Mouse (Mus musculus) c-Kit-positive CD71-positive TER-119-negative erythroid progenitor cells, embryonic 14.5 days (primary cell): ENCODE measurements at regions not wholly inside any gene's neighbourhood (a gene's known extent, or its start where the extent isn't known, plus 50 kb on each side); places are given as distances from the start of the nearest gene placed in this dataset.
A peak's percentile ranks its signal among the peaks of the same experiment; 100 is the strongest.

Experiments used
- DNase-seq: peaks from one replicate; pipeline ENCODE4 v3.0.0-alpha.2; 2013; ENCODE audit warnings: low read depth

DNA sequence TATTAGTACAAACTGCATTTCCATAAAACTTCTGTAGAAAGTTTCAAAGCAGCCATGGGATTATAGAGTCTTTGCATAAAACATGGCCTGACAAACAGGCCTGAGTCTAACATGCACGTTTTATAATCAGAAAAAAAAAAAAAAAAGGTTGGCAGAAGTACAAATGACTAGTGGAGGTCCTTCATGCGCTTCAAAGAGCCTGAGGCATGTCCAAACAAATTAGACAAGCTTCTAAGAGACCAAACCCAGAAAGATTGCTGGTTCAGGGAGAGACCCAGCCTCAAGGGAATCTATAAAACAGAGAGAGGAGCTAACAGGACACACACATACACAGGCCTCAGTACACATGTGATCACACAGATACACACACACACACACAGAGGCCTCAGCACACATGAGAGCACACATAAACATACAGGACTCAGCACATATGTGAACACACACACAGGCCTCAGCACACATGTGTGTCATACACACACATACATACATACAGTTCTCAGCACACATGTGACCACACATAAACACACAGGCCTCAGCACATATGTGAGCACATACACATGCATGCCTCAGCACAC lies 57.0 kb upstream of the Gnaq start:
- DNase-seq: no peak

GRCm38 (mm10) chr19:16075026-16075425 lies 57.6 kb upstream of the Gnaq start:
- no peak for DNase-seq

GRCm38 (mm10) chr19:16067314-16067713 lies 65.3 kb upstream of the Gnaq start:
- no peak for DNase-seq

DNA sequence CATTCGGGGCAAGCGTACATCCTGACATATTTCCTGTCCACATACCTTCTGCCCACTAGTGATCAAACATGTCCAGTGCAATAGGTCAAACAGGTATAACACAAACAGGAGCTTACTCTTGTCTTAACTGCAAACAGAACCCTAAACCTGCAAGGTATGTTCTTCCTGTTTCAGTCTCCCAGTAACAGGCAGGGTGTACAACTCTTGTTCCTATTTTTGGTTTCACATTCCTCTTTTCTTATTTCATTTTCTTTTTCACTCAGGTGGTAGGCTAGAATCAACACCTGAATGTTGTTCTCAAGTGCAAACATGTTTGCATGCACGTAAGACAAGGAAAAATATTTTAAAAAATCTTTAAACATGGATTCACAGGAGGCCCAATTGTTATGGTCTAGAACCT lies 67.7 kb upstream of the Gnaq start:
- no peak for DNase-seq

DNA sequence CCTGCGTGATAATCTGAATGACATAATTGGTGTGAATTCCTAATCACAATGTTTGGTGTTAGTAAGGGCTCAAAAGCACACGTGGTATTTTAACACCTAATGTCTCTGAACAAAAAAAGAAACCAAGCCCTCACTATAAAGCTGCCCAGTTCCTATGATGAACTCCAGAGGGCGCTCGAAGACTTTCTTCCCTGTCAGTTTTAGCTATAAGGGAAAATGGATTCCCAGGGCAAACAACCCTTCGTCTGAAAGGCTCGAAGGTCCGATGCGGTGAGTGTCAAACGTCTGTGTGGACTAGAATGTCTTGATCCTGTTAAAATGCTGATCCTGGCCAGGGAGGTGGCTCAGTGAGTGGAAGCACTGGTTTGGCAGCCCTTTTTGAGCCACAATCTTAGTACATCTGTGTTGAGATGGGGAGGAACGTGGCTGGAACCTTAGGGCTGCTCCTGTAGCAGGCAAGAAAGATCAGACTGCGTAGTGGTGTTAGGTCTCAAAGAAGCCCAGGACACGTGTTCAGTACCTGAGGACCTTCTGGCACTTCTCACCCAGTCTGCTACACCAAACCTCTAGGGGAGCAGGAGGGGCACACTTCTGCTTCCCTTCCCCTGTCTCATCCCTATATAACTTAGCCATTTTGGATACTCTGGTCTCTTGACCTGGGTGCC lies 68.6 kb upstream of the Gnaq start:
- peak; percentile 60 for DNase-seq

DNA sequence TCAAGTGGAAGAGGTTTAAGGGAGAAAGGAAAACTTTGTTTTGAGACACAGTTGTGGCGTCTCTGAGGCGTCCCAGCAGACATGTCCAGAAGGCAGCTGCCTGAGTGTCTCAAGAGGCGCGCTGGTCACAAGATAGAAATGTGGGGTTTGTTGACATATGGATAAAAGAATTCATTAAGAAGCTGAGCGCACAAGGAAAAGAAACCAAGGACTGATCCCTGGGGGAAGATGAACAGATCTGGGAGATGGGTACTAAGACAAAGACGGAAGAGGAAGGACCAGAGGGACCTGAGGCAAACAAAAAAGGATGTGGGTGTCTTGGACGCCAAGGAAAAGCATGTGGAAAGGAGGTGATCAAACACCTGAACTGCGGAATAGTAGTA lies 69.1 kb upstream of the Gnaq start:
- DNase-seq: no peak

DNA sequence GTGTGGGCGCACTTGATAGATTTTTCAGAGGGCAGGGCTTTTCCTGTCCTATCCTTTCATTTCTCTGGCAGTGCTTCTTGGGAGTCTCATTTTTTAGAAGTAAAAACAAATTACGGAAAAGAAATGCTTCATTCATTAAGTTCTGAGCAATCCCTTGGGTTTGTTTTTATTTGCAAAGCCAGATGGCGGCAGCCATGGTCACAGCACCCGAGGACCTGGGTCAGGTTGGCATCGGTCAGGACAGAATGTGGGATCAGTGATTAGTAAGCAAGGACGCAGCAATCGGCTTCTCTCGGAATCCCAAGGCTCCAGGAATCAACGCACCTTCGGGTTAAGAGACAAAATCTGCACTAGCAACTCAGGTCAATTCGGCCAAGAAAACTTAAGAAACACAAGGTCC lies 70.8 kb upstream of the Gnaq start:
- DNase-seq: no peak

DNA sequence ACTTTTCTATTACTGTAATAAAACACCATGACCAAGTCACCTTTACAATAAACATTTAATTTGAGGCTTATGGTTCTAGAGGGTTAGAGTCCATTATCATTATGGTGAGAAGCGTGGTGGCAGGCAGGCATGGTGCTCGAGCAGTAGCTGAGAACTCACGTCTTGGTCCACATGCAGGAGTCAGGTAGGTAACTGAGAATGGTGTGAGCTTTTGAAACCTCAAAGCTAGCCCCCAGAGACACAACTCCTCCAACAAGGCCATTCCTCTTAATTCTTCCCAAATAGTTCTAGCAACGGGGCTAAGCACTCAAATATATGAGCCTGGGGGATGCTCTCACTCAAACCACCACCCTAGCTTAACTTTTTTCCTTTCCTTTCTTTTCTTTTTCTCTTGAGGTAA lies 73.6 kb upstream of the Gnaq start:
- no peak for DNase-seq

- no peak for DNase-seq
Observed at GRCm38 (mm10) chr19:16050220-16051055, 65.6 kb upstream of the Cep78 start.

GRCm38 (mm10) chr19:16049646-16050045 lies 64.9 kb upstream of the Cep78 start:
- DNase-seq: no peak

- no peak for DNase-seq
Observed at GRCm38 (mm10) chr19:16046977-16047376, 62.2 kb upstream of the Cep78 start.

GRCm38 (mm10) chr19:16045261-16045660 lies 60.5 kb upstream of the Cep78 start:
- no peak for DNase-seq

GRCm38 (mm10) chr19:16044169-16044568 lies 59.4 kb upstream of the Cep78 start:
- no peak for DNase-seq

GRCm38 (mm10) chr19:16043007-16043406 lies 58.2 kb upstream of the Cep78 start:
- no peak for DNase-seq

- no peak for DNase-seq
Observed at GRCm38 (mm10) chr19:16041891-16042290, 57.1 kb upstream of the Cep78 start.

DNA sequence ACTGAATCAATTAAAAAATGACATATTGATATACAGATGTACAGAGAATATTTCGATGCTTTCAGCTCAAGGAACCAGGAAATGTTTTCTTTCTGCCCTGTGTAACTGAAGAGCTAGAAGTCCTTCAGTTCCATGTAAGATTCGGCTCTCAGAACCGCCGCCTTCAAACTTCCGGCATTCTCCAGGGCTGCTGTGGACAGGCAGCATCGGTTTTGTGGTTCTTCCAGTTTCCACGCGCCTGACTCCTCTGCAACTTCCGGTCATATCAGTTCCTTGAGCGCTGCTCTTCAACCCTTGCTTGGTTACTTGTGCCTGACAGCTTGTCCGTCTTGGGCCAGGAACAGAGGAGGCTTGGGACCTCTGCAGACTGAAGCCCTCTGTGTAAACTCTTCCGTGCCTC lies 53.0 kb upstream of the Cep78 start:
- no peak for DNase-seq
